Mouse (Mus musculus) limb, embryonic 14.5 days (tissue): ENCODE data around the gene Gm12166. TPM values are rescaled to one million over a fixed set of nuclear protein-coding genes. Genes with fewer than 3 reads are reported as not detected.

ENCODE experiments used
- ATAC-seq: fragments of 200-750 bp; cut with Nextera tagmentation; 2 replicates; pipeline ENCODE4 v1.8.0; 2017; ENCODE audit warnings: low read depth, moderate number of reproducible peaks, moderate TSS enrichment; ENCODE audit not compliant: low FRiP score
- DNase-seq: peaks from one replicate; pipeline ENCODE4 v3.0.0-alpha.2; 2015; ENCODE audit warnings: low spot score
- H3K27ac ChIP-seq: fragments of 300-500 bp; sonication (generic); replicated peaks from 2 replicates; pipeline ENCODE4 v1.5.1; 2014; ENCODE audit warnings: low read depth, mild to moderate bottlenecking, low read length, moderate library complexity, mixed read lengths
- H3K27me3 ChIP-seq: fragments of 300-500 bp; sonication (generic); 2 replicates; pipeline ENCODE4 v1.6.1; 2014; ENCODE audit warnings: low read length, mixed read lengths; ENCODE audit not compliant: control insufficient read depth, insufficient read depth
- H3K36me3 ChIP-seq: fragments of 300-500 bp; sonication (generic); 2 replicates; pipeline ENCODE4 v1.6.1; 2014; ENCODE audit warnings: mild to moderate bottlenecking, low read length, moderate library complexity, mixed read lengths; ENCODE audit not compliant: control insufficient read depth, insufficient read depth
- H3K4me1 ChIP-seq: fragments of 300-500 bp; sonication (generic); 2 replicates; pipeline ENCODE4 v1.6.1; 2014; ENCODE audit warnings: antibody characterized with exemption, low read length, mixed read lengths; ENCODE audit not compliant: control insufficient read depth, insufficient read depth
- H3K4me2 ChIP-seq: fragments of 300-500 bp; sonication (generic); replicated peaks from 2 replicates; pipeline ENCODE4 v1.6.1; 2014; ENCODE audit warnings: low read depth, mild to moderate bottlenecking, low read length, moderate library complexity; ENCODE audit not compliant: severe bottlenecking
- H3K4me3 ChIP-seq: fragments of 300-500 bp; sonication (generic); replicated peaks from 2 replicates; pipeline ENCODE4 v1.5.1; 2014; ENCODE audit warnings: low read length
- H3K9ac ChIP-seq: fragments of 300-500 bp; sonication (generic); 2 replicates; pipeline ENCODE4 v1.6.1; 2014; ENCODE audit warnings: mild to moderate bottlenecking, low read depth, low read length, moderate library complexity; ENCODE audit not compliant: severe bottlenecking
- H3K9me3 ChIP-seq: fragments of 300-500 bp; sonication (generic); 2 replicates; pipeline ENCODE4 v1.6.1; 2016; ENCODE audit warnings: low read length; ENCODE audit not compliant: control insufficient read depth
- POLR2A ChIP-seq: fragments of 200-500 bp; IDR thresholded peaks from 2 replicates; pipeline ENCODE4 v1.8.0; 2012; ENCODE audit warnings: inconsistent platforms, mild to moderate bottlenecking, moderate library complexity, borderline replicate concordance; ENCODE audit not compliant: insufficient read depth, insufficient read length; ENCODE audit errors: extremely low read depth
- WGBS: fragments of 180-500 bp; shearing (Covaris S2); extraction: QIAGEN DNeasy Blood & Tissue Kit; methylation state at CpG from one replicate; pipeline ENCODE4 v1.1.7; 2014; 5-methylcytosine and 5-hydroxymethylcytosine counted together
- polyA plus RNA-seq, 2 experiments: library from polyadenylated mRNA; depleted of rRNA in 1 of 2; stranded (reverse) in 1 of 2; unstranded in 1 of 2; fragments of >200 nt; fragmentation: Nextera tagmentation in 1 of 2; extraction: Ambion mirVana in 1 of 2; gene quantifications; 2 replicates each; pipeline versions ENCODE4 v1.2.1 to v1.2.3; 2012 to 2014

Gene Gm12166
- polyA plus RNA-seq, 2 experiments: 4.7 to 4.8 TPM

GRCm38 (mm10) chr11:46061776-46062445, 9.8 kb upstream of the Gm12166 start:
- TF ChIP-seq POLR2A: no peak

DNA sequence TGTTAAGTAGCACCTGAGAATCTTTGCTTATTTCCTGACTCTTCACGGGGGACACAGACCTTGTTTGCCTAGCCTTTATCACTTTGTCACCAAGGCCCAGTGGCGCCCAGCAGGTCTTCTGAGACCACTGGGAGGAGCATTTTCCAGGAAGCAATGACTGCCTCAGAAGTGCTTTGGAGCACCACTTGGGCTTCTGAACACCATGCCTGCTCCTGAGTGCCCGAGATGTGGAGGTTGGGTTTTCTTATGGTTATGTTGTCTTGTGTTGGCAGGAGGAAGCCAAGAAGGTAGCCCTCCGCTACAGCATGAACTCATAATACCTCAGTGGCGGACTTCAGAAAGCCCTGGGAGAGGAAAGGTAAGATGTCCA, 8.5 kb upstream of the Gm12166 start:
- ATAC-seq (no peak), DNase-seq (no peak)

More at GRCm38 (mm10) chr11:46061776-46062445, 9.8 kb upstream of the Gm12166 start:
- Histone ChIP-seq H3K9me3 (no peaks in the 10 kb centered on the region), H3K27ac (no peak overlapping the region), H3K36me3 (peaks cover 19% of the 10 kb centered on the region; the same call in 1 of the 2 replicates), H3K4me2 (no peak overlapping the region), H3K9ac (no peak overlapping the region), H3K27me3 (no peaks in the 10 kb centered on the region), H3K4me1 (peaks cover 11% of the 10 kb centered on the region), H3K4me3 (no peak overlapping the region)
- WGBS: 59% methylated on average over 6 of the region's 6 CpGs
- no peak for DNase-seq
- ATAC-seq: no peak

DNA sequence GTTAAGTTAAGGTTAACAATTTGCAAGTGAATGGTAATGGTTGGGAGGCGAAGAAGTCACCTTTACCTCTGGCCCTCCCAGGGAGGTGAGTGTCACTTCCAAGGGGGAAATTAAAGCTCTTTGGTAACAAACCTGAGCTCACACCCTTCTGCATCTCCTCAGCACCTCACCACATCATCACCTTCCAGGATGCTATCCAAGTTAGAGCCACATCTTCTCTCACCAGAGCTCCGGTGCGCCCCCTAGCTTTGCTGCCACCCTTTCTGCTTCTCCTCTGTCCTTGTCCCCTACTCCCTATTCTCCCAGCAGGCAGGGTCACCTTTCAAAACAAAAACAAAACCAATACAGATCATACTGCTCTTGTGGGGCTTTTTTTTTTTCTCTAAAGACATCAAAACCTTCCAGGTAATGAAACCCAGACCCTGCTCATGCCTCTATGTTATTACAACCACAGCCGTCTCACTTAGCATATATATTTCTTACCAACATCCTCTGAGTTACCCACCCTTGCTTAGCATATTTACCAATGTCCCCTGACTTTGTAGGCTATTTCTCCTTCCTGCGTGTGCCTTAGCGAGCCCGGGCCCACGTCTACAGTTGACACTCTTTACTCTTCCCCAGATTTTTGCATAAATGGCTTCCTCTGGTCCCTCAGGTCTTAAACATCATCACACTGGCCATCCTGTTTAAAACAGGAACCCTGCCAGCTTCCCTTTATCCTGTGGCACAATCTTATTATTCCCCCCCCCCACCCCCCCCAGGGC, 7.9 kb upstream of the Gm12166 start:
- no peaks in the 10 kb centered on the region for H3K9me3 ChIP-seq
- H3K27me3 ChIP-seq: no peaks in the 10 kb centered on the region
- ATAC-seq: no peak
- H3K9ac ChIP-seq: no peak overlapping the region
- no peak overlapping the region for H3K4me2 ChIP-seq
- no peak overlapping the region for H3K27ac ChIP-seq
- TF ChIP-seq POLR2A: no peak
- 57% methylated on average over 8 of the region's 8 CpGs for WGBS
- H3K4me3 ChIP-seq: no peak overlapping the region
- H3K36me3 ChIP-seq: 0 out of 2 replicates have a peak, but pooled peaks cover 12% of the 10 kb centered on the region
- no peak for DNase-seq
- peaks cover 15% of the 10 kb centered on the region for H3K4me1 ChIP-seq

More for the DNA sequence above, 8.5 kb upstream of the Gm12166 start:
- Histone ChIP-seq H3K4me2 (no peak overlapping the region), H3K4me1 (peaks cover 13% of the 10 kb centered on the region), H3K4me3 (no peak overlapping the region), H3K9me3 (no peaks in the 10 kb centered on the region), H3K9ac (no peak overlapping the region), H3K27me3 (no peaks in the 10 kb centered on the region), H3K27ac (no peak overlapping the region), H3K36me3 (peaks cover 16% of the 10 kb centered on the region; the same call in 1 of the 2 replicates)
- no peak for TF ChIP-seq POLR2A
- 62% methylated on average over 5 of the region's 5 CpGs for WGBS

DNA sequence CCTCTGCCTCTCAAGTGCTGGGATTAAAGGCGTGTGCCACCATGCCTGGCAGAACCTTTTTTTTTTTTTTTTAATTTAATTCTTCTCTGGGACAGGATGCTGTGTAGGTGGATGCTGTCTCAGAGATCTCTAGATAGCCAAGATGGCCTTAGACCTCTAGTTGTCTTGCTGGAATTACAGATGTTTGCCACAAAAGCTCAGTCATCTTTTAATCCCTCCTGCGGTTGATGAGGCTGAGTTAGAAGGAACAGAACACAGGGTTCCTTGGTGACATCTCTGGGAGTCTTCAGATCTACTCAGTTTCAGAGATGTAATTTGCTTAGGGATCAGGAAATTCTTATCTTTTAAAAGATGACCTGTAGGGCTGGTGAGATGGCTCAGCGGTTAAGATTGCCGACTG, 6.8 kb upstream of the Gm12166 start:
- WGBS: 96% methylated on average over 4 of the region's 4 CpGs
- 0 out of 2 replicates have a peak, but pooled peaks cover 7% of the 10 kb centered on the region for H3K36me3 ChIP-seq
- no peaks in the 10 kb centered on the region for H3K27me3 ChIP-seq

GRCm38 (mm10) chr11:46058011-46058410, 5.9 kb upstream of the Gm12166 start:
- DNase-seq (no peak), ATAC-seq (no peak)
- Histone ChIP-seq H3K4me2 (peak overlapping the region; percentile 73), H3K4me3 (no peak overlapping the region), H3K27me3 (no peaks in the 10 kb centered on the region), H3K27ac (no peak overlapping the region), H3K4me1 (peaks cover 10% of the 10 kb centered on the region), H3K9ac (no peak overlapping the region), H3K36me3 (0 out of 2 replicates have a peak, but pooled peaks cover 4% of the 10 kb centered on the region), H3K9me3 (no peaks in the 10 kb centered on the region)
- WGBS: 54% methylated on average over 9 of the region's 9 CpGs
- TF ChIP-seq POLR2A: no peak

More for the DNA sequence above, 6.8 kb upstream of the Gm12166 start:
- no peak for ATAC-seq
- Histone ChIP-seq H3K4me2 (no peak overlapping the region), H3K4me3 (no peak overlapping the region), H3K27ac (no peak overlapping the region), H3K9ac (no peak overlapping the region), H3K9me3 (no peaks in the 10 kb centered on the region), H3K4me1 (peaks cover 10% of the 10 kb centered on the region)
- TF ChIP-seq POLR2A: no peak
- no peak for DNase-seq
